Mouse (Mus musculus) MEL (cell line): ENCODE results near the gene Phxr2. TPM values are rescaled to one million over a fixed set of nuclear protein-coding genes. Genes with fewer than 3 reads are reported as not detected.

Experiments used
- DNase-seq: peaks from one replicate; pipeline ENCODE4 v3.0.0; 2011; ENCODE audit warnings: low read depth, low spot score
- H3K27ac ChIP-seq: 2 replicates; pipeline ENCODE4 v1.5.1; 2012; ENCODE audit warnings: low read depth, mild to moderate bottlenecking, control low read depth, low read length, moderate library complexity; ENCODE audit not compliant: control insufficient read depth
- H3K27me3 ChIP-seq, 2 experiments: fragments of 150-350 bp in 1 of 2; sonication (generic) in 1 of 2; 2 replicates each; pipeline ENCODE4 v1.6.1; 2012; ENCODE audit warnings: low read length in 2 of 2, mild to moderate bottlenecking in 2 of 2, improper control_type of control experiment in 1 of 2, moderate library complexity in 1 of 2; ENCODE audit not compliant: insufficient read depth in 2 of 2, control insufficient read depth in 1 of 2
- H3K36me3 ChIP-seq, 2 experiments: 2 replicates each; pipeline ENCODE4 v1.6.1; 2012 to 2014; ENCODE audit warnings: low read length in 2 of 2, improper control_type of control experiment in 1 of 2, inconsistent platforms in 1 of 2, mild to moderate bottlenecking in 1 of 2; ENCODE audit not compliant: insufficient read depth in 2 of 2, control insufficient read depth in 1 of 2
- H3K4me1 ChIP-seq, 2 experiments: fragments of 150-350 bp in 1 of 2; sonication (generic) in 1 of 2; 2 replicates each; pipeline ENCODE4 v1.6.1; 2012; ENCODE audit warnings: low read length in 2 of 2, improper control_type of control experiment in 1 of 2, mild to moderate bottlenecking in 1 of 2; ENCODE audit not compliant: insufficient read depth in 2 of 2, control insufficient read depth in 1 of 2
- H3K4me3 ChIP-seq, 2 experiments: fragments of 150-350 bp in 1 of 2; sonication (generic) in 1 of 2; 2 replicates each; pipeline ENCODE4 v1.5.1; 2012; ENCODE audit warnings: low read depth in 2 of 2, low read length in 2 of 2, mild to moderate bottlenecking in 2 of 2, moderate library complexity in 2 of 2, control low read depth in 1 of 2, improper control_type of control experiment in 1 of 2; ENCODE audit not compliant: control insufficient read depth in 1 of 2, insufficient read depth in 1 of 2
- H3K79me2 ChIP-seq: 2 replicates; pipeline ENCODE4 v1.6.1; 2012; ENCODE audit warnings: mild to moderate bottlenecking, low read length, moderate library complexity; ENCODE audit not compliant: control insufficient read depth, poor library complexity, insufficient read depth
- H3K9ac ChIP-seq: 2 replicates; pipeline ENCODE4 v1.6.1; 2012; ENCODE audit warnings: low read depth, mild to moderate bottlenecking, control low read depth, low read length, moderate library complexity; ENCODE audit not compliant: control insufficient read depth, poor library complexity, severe bottlenecking
- H3K9me3 ChIP-seq: fragments of 150-350 bp; sonication (generic); replicated peaks from 2 replicates; pipeline ENCODE4 v1.6.1; 2012; ENCODE audit warnings: mild to moderate bottlenecking, low read length, improper control_type of control experiment, moderate library complexity; ENCODE audit not compliant: insufficient read depth
- CHD1 ChIP-seq: IDR thresholded peaks from 2 replicates; pipeline ENCODE4 v1.6.1; 2012; ENCODE audit warnings: low read depth, mild to moderate bottlenecking, inconsistent platforms, low read length, improper control_type of control experiment
- CHD2 ChIP-seq: IDR thresholded peaks from 2 replicates; pipeline ENCODE4 v1.6.1; 2011; ENCODE audit warnings: low read length, improper control_type of control experiment
- CTCF ChIP-seq, 3 experiments: IDR thresholded peaks in 2 of 3; conservative IDR thresholded peaks in 1 of 3; 2 replicates each; pipeline ENCODE4 v1.5.1; 2011 to 2012; ENCODE audit warnings: low read length in 3 of 3, low read depth in 2 of 3, mild to moderate bottlenecking in 2 of 3, improper control_type of control experiment in 1 of 3, inconsistent platforms in 1 of 3, mixed read lengths in 1 of 3, moderate library complexity in 1 of 3; ENCODE audit not compliant: control insufficient read depth in 1 of 3, insufficient read depth in 1 of 3, poor library complexity in 1 of 3, severe bottlenecking in 1 of 3
- E2F4 ChIP-seq: IDR thresholded peaks from 2 replicates; pipeline ENCODE4 v1.6.1; 2011; ENCODE audit warnings: low read depth, low read length, improper control_type of control experiment, borderline replicate concordance
- EP300 ChIP-seq, 2 experiments: IDR thresholded peaks; 2 replicates each; pipeline ENCODE4 v1.6.1; 2011; ENCODE audit warnings: improper control_type of control experiment in 2 of 2, low read length in 2 of 2, low read depth in 1 of 2, mild to moderate bottlenecking in 1 of 2
- GABPA ChIP-seq: IDR thresholded peaks from 2 replicates; pipeline ENCODE4 v1.6.1; 2012; ENCODE audit warnings: low read depth, mild to moderate bottlenecking, inconsistent platforms, low read length, improper control_type of control experiment, moderate library complexity
- JUND ChIP-seq: IDR thresholded peaks from 2 replicates; pipeline ENCODE4 v1.6.1; 2011; ENCODE audit warnings: low read depth, mild to moderate bottlenecking, improper control_type of control experiment, low read length
- MAFK ChIP-seq: IDR thresholded peaks from 2 replicates; pipeline ENCODE4 v1.6.1; 2011; ENCODE audit warnings: low read depth, mild to moderate bottlenecking, low read length, improper control_type of control experiment, borderline replicate concordance
- MAX ChIP-seq: IDR thresholded peaks from 2 replicates; pipeline ENCODE4 v1.6.1; 2011; ENCODE audit warnings: low read length, improper control_type of control experiment
- MAZ ChIP-seq: IDR thresholded peaks from 2 replicates; pipeline ENCODE4 v1.6.1; 2012; ENCODE audit warnings: low read depth, mild to moderate bottlenecking, inconsistent platforms, low read length, improper control_type of control experiment
- MEF2A ChIP-seq: IDR thresholded peaks from 2 replicates; pipeline ENCODE4 v1.6.1; 2014; ENCODE audit warnings: low read depth, mild to moderate bottlenecking, inconsistent platforms, low read length, improper control_type of control experiment; ENCODE audit not compliant: poor library complexity, insufficient replicate concordance, severe bottlenecking; ENCODE audit errors: extremely low read depth
- MYC ChIP-seq: IDR thresholded peaks from 2 replicates; pipeline ENCODE4 v1.6.1; 2011; ENCODE audit warnings: low read depth, mild to moderate bottlenecking, low read length, improper control_type of control experiment, moderate library complexity
- NRF1 ChIP-seq: IDR thresholded peaks from 2 replicates; pipeline ENCODE4 v1.6.1; 2014; ENCODE audit warnings: low read depth, mild to moderate bottlenecking, inconsistent platforms, low read length, improper control_type of control experiment, moderate library complexity; ENCODE audit not compliant: poor library complexity, insufficient read depth, severe bottlenecking
- POLR2A ChIP-seq, 2 experiments: IDR thresholded peaks; 2 replicates each; pipeline ENCODE4 v1.6.1; 2011 to 2012; ENCODE audit warnings: low read length in 2 of 2, mild to moderate bottlenecking in 2 of 2, control low read depth in 1 of 2, improper control_type of control experiment in 1 of 2, low read depth in 1 of 2, moderate library complexity in 1 of 2; ENCODE audit not compliant: control insufficient read depth in 1 of 2, insufficient read depth in 1 of 2, poor library complexity in 1 of 2
- POLR2AphosphoS2 ChIP-seq: IDR thresholded peaks from 2 replicates; pipeline ENCODE4 v1.6.1; 2011; ENCODE audit warnings: low read length, improper control_type of control experiment
- RAD21 ChIP-seq: IDR thresholded peaks from 2 replicates; pipeline ENCODE4 v1.6.1; 2011; ENCODE audit warnings: mild to moderate bottlenecking, low read depth, low read length, improper control_type of control experiment
- SIN3A ChIP-seq: IDR thresholded peaks from 2 replicates; pipeline ENCODE4 v1.6.1; 2012; ENCODE audit warnings: low read length, improper control_type of control experiment, inconsistent platforms
- SMC3 ChIP-seq: IDR thresholded peaks from 2 replicates; pipeline ENCODE4 v1.6.1; 2011; ENCODE audit warnings: low read depth, low read length, improper control_type of control experiment
- UBTF ChIP-seq: IDR thresholded peaks from 2 replicates; pipeline ENCODE4 v1.6.1; 2012; ENCODE audit warnings: low read depth, mild to moderate bottlenecking, inconsistent platforms, low read length, improper control_type of control experiment, moderate library complexity, borderline replicate concordance; ENCODE audit not compliant: insufficient read depth
- USF1 ChIP-seq: IDR thresholded peaks from 2 replicates; pipeline ENCODE4 v1.6.1; 2014; ENCODE audit warnings: low read depth, mild to moderate bottlenecking, inconsistent platforms, low read length, improper control_type of control experiment, moderate library complexity
- ZKSCAN1 ChIP-seq: IDR thresholded peaks from 2 replicates; pipeline ENCODE4 v1.6.1; 2012; ENCODE audit warnings: low read depth, mild to moderate bottlenecking, inconsistent platforms, low read length, improper control_type of control experiment, moderate library complexity
- ZNF384 ChIP-seq: IDR thresholded peaks from 2 replicates; pipeline ENCODE4 v1.6.1; 2012; ENCODE audit warnings: low read depth, mild to moderate bottlenecking, inconsistent platforms, low read length, improper control_type of control experiment
- polyA plus RNA-seq, 2 experiments: library from polyadenylated mRNA; stranded (reverse) in 1 of 2; unstranded in 1 of 2; fragments of >175 nt in 1 of 2; fragments of >200 nt in 1 of 2; gene quantifications; 2 replicates each; pipeline versions ENCODE4 v1.2.1 to v1.2.4; 2012; ENCODE audit warnings: low replicate concordance in 2 of 2, low read depth in 1 of 2; ENCODE audit not compliant: insufficient read length in 2 of 2, insufficient read depth in 1 of 2, missing spikeins in 1 of 2
- total RNA-seq: library from RNA; depleted of rRNA; stranded (reverse); fragments of 300-350 nt; gene quantifications from 2 replicates; pipeline ENCODE4 v1.2.3, GENCODE M21; 2012

Gene Phxr2
- total and polyA plus RNA-seq, 3 experiments, result not detected

DNA sequence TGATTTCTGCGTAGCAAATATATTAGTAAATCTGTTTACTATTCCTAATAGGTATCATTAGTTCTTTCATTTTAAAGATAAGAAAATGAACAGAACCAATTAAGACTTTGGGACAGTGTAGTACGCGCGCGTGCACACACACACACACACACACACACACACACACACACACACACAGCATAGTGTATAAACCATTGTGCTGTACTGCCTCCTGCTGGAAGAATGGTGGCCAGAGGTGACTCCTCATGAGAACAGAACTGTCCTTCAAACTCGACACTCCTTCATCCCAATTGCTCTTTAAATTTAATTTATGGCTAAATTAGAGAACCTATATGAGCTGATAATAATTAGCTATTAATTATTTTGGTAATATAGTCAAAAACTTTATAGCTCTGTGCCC lies 25.9 kb upstream of the Phxr2 start:
- peaks cover 0 to 6% of the 10 kb centered on the region in 2 experiments; a peak in 3 of 4 replicates for H3K4me1 ChIP-seq
- no peak overlapping the region for H3K27ac ChIP-seq
- H3K36me3 ChIP-seq, result peaks cover 0 to 9% of the 10 kb centered on the region in 2 experiments; a peak in 2 of 4 replicates
- DNase-seq, result no peak
- H3K9ac ChIP-seq, result no peak overlapping the region
- no peaks in the 10 kb centered on the region for H3K27me3 ChIP-seq
- H3K9me3 ChIP-seq, result no peaks in the 10 kb centered on the region
- TF ChIP-seq SMC3 (peak; percentile 37; the same call in 1 of the 2 replicates), RAD21 (peak; percentile 26), UBTF (no peak), NRF1 (no peak), CTCF (IDR thresholded peaks at IDR 0.05 in 2 of 3, conservative IDR thresholded peaks at IDR 0.05 in 1 of 3; ENCODE audit: control insufficient read depth in 1 of 3, insufficient read depth in 1 of 3, low read depth in 2 of 3, low read length in 3 of 3, poor library complexity in 1 of 3, severe bottlenecking in 1 of 3) (peak in 2 of 3 experiments; percentile 21 to 37; a peak in 2 of 6 replicates), SIN3A (no peak), MAFK (no peak), MEF2A (no peak)
- TF ChIP-seq, all 39 proteins: peak for 3
- H3K4me3 ChIP-seq, result no peak overlapping the region
- H3K79me2 ChIP-seq, result no peaks in the 10 kb centered on the region

DNA sequence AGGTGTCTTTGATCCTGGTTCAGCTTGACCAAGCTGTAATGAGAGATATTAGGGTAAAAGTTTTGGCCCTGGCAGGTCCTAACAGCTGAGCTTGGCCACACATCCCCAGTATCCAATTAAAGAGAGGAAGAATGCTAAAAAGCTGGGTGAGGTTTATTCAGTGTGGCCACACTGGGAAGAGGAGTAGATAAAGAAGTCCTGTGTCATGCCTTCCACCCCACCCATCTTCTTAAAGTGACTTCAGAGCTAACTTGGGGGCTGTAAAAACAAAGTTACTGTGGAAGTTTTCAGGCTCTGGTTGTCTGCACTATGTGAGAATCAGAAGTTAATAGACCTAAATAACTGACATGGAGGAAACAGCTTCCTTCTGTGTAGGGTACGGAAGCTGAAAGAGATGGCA lies 25.5 kb upstream of the Phxr2 start:
- TF ChIP-seq CTCF (IDR thresholded peaks at IDR 0.05 in 2 of 3, conservative IDR thresholded peaks at IDR 0.05 in 1 of 3; ENCODE audit: control insufficient read depth in 1 of 3, insufficient read depth in 1 of 3, low read depth in 2 of 3, low read length in 3 of 3, poor library complexity in 1 of 3, severe bottlenecking in 1 of 3), result no peak
- peak in 1 of 2 experiments; percentile 10; a peak in 1 of 4 replicates for TF ChIP-seq EP300 (IDR thresholded peaks at IDR 0.05; ENCODE audit: low read depth in 1 of 2, low read length in 2 of 2)
- TF ChIP-seq, all 39 proteins: peak for 1

DNA sequence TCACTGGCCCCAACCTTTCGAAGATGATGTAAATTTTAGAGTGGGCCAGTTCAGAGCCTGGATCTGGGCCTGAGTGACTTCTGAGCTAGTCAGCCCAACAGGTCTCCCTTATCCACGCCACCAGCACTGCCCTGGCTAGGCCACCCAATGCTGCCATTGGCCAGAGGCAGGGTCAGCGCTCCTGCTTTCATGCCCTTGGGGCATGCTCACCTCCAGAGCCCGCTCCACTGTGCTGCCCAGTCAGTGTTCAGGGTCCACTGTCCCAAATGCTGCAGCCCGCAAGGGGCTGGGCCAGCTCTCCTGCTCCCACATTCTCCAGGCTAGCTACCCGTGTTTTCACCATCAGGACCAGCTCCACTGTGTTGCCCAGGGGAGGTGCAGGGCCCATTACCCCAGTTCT lies 23.9 kb upstream of the Phxr2 start:
- peaks cover 0 to 9% of the 10 kb centered on the region in 2 experiments; a peak in 2 of 4 replicates for H3K36me3 ChIP-seq
- no peak for TF ChIP-seq GABPA
- TF ChIP-seq ZNF384, result no peak
- TF ChIP-seq POLR2AphosphoS2, result no peak
- no peak for TF ChIP-seq MYC
- no peak for TF ChIP-seq SMC3
- TF ChIP-seq MAX, result no peak
- no peak for TF ChIP-seq CHD1
- TF ChIP-seq MEF2A, result no peak
- no peak for TF ChIP-seq USF1
- no peak for TF ChIP-seq CHD2
- no peak for TF ChIP-seq E2F4
- no peak for TF ChIP-seq MAZ
- TF ChIP-seq ZKSCAN1, result no peak
- no peak for TF ChIP-seq JUND
- TF ChIP-seq POLR2A (IDR thresholded peaks at IDR 0.05; ENCODE audit: control insufficient read depth in 1 of 2, insufficient read depth in 1 of 2, low read depth in 1 of 2, low read length in 2 of 2, poor library complexity in 1 of 2), result no peak
- TF ChIP-seq, all 39 proteins: peak for 0
- no peaks in the 10 kb centered on the region for H3K27me3 ChIP-seq
- H3K9me3 ChIP-seq, result no peaks in the 10 kb centered on the region
- H3K4me3 ChIP-seq, result no peak overlapping the region
- no peaks in the 10 kb centered on the region for H3K79me2 ChIP-seq
- no peak overlapping the region for H3K27ac ChIP-seq
- H3K4me1 ChIP-seq, result peaks cover 0 to 6% of the 10 kb centered on the region in 2 experiments; a peak in 3 of 4 replicates
- DNase-seq, result no peak
- no peak overlapping the region for H3K9ac ChIP-seq

More for the DNA sequence above, 25.5 kb upstream of the Phxr2 start:
- DNase-seq, result peak; percentile 38
- no peaks in the 10 kb centered on the region for H3K9me3 ChIP-seq
- no peak overlapping the region for H3K9ac ChIP-seq
- no peak overlapping the region for H3K4me3 ChIP-seq
- H3K27ac ChIP-seq, result no peak overlapping the region
- peaks cover 0 to 6% of the 10 kb centered on the region in 2 experiments; a peak in 3 of 4 replicates for H3K4me1 ChIP-seq
- H3K36me3 ChIP-seq, result peaks cover 0 to 9% of the 10 kb centered on the region in 2 experiments; a peak in 2 of 4 replicates
- H3K79me2 ChIP-seq, result no peaks in the 10 kb centered on the region
- H3K27me3 ChIP-seq, result no peaks in the 10 kb centered on the region
